In the genomic region with DNA sequence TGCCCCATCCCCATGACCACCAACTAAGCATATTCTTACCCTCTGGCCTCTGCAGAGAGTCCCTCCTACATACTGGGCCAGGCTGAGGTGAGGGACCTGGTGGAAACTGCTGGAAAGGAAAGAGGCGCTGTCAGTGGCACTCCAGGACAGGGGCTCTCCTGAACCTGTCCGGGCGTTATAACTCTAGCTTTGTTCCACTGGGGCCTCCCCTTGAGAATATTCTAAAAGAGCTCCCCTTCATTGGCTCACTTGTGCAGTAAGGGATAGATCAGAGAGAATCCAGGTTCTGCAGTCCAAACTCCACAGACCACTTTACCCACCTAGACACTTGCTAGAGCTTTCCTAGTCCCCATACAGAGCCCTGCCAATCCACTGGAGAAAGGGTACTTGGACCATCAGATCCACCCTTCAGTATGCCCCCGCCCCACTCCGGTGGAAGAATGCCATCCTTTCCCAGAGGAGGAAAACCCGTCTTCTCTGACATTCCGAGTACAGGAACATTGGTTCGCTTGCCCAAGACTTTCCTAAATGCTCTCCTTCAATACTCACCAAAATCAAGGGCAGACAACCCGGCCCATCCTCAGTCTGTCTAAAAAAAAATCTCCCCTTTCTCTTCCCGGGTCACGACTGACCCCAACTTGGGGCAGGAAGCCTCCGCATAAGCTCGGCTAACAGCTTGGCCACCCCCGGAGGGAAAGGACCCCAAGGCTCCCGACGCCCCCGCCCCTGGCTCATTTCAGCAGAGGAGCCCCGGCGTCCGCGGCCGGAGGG, we compare ENCODE assay signal across 9 mouse cellular contexts. TPM values are rescaled to one million over a fixed set of nuclear protein-coding genes. Genes with fewer than 3 reads are reported as not detected.
A peak's percentile ranks its signal among the peaks of the same experiment; 100 is the strongest.
DNase-seq lines count a peak whose midpoint lies in the region; ATAC-seq and TF ChIP-seq lines count a peak whose summit lies in the region.
"Had no signal": no experiment of that assay in that cellular context is flagged by ENCODE, and none has a peak within 500 bp of the region (broad histone marks: within the 10 kb centered on the region; RNA-seq: fewer than 3 reads in every experiment).

No protein-coding gene starts in this region.

- peak overlapping the region; percentile 75 for H3K27ac ChIP-seq in cortical plate, adult 2 months (ENCODE audit: insufficient read depth, low read length)
- peak overlapping the region; percentile 85 for H3K27ac ChIP-seq in hindbrain, embryonic 10.5 days
- H3K27ac ChIP-seq in midbrain, embryonic 14.5 days (replicated peaks; ENCODE audit: low read depth, low read length) = no peak overlapping the region

- no peaks in the 10 kb centered on the region for H3K36me3 ChIP-seq in hindbrain, embryonic 10.5 days
- H3K36me3 ChIP-seq in midbrain, embryonic 14.5 days (ENCODE audit: control insufficient read depth, insufficient read depth, low read length) = no peaks in the 10 kb centered on the region

- H3K9ac ChIP-seq in midbrain, embryonic 14.5 days (replicated peaks; ENCODE audit: low read length) = peak overlapping the region; percentile 65

- peak overlapping the region; percentile 92 for H3K4me2 ChIP-seq in midbrain, embryonic 14.5 days (ENCODE audit: low read length)

- H3K27me3 ChIP-seq in hindbrain, embryonic 10.5 days (ENCODE audit: insufficient read depth, poor library complexity, severe bottlenecking) = peaks cover 80% of the 10 kb centered on the region
- H3K27me3 ChIP-seq in midbrain, embryonic 14.5 days (ENCODE audit: control insufficient read depth, insufficient read depth, low read length) = peaks cover 28% of the 10 kb centered on the region

- intact Hi-C loops in left cerebral cortex, postnatal 10 days (cut with DNase I) = no loop called here

- H3K4me3 ChIP-seq in lung, adult 2 months (replicated peaks; ENCODE audit: extremely low read depth, low read depth, low read length) = peak overlapping the region; percentile 75
- peak overlapping the region; percentile 65 for H3K4me3 ChIP-seq in cortical plate, adult 2 months (ENCODE audit: insufficient read depth, low read length)
- H3K4me3 ChIP-seq in hindbrain, embryonic 10.5 days = peak overlapping the region; percentile 64
- H3K4me3 ChIP-seq in midbrain, embryonic 14.5 days (replicated peaks; ENCODE audit: low read depth, low read length) = peak overlapping the region; percentile 50

- no peak for TF ChIP-seq POLR2A in lung, adult 2 months (IDR thresholded peaks at IDR 0.05; ENCODE audit: borderline replicate concordance, extremely low read depth, low read depth, low read length)
- no peak for TF ChIP-seq POLR2A in cortical plate, adult 2 months (IDR thresholded peaks at IDR 0.05; ENCODE audit: extremely low read depth, insufficient read depth, low read length)

- TF ChIP-seq CTCF in lung, adult 2 months (IDR thresholded peaks at IDR 0.05; ENCODE audit: insufficient read depth, low read length) = no peak
- no peak for TF ChIP-seq CTCF in cortical plate, adult 2 months (IDR thresholded peaks at IDR 0.05; ENCODE audit: extremely low read depth, insufficient read depth, low read length)

- peaks cover 12% of the 10 kb centered on the region for H3K4me1 ChIP-seq in lung, adult 2 months (ENCODE audit: control insufficient read depth, insufficient read depth, low read length)
- H3K4me1 ChIP-seq in cortical plate, adult 2 months (ENCODE audit: control insufficient read depth, insufficient read depth, low read length) = peaks cover 6% of the 10 kb centered on the region
- H3K4me1 ChIP-seq in hindbrain, embryonic 10.5 days (replicated peaks) = peaks cover 55% of the 10 kb centered on the region
- 0 out of 2 replicates have a peak, but pooled peaks cover 7% of the 10 kb centered on the region for H3K4me1 ChIP-seq in midbrain, embryonic 14.5 days (ENCODE audit: control insufficient read depth, insufficient read depth, low read length)

- DNase-seq in lung, adult 2 months = peak; percentile 39
- no peak for DNase-seq in lung, postnatal 4 days
- DNase-seq in hindbrain, embryonic 10.5 days (ENCODE audit: low spot score) = no peak
- DNase-seq in midbrain, embryonic 14.5 days = no peak
- DNase-seq in left cerebral cortex, postnatal 10 days (ENCODE audit: extremely low spot score in 1 of 2, low spot score in 2 of 2) = no peak
- DNase-seq in adrenal gland, adult 2 months = no peak
- no peak for DNase-seq in cerebellum, adult 18-20 months

- no peak for ATAC-seq in midbrain, embryonic 14.5 days (ENCODE audit: low FRiP score, low TSS enrichment)

- H3K9me3 ChIP-seq in hindbrain, embryonic 10.5 days = no peaks in the 10 kb centered on the region
- H3K9me3 ChIP-seq in midbrain, embryonic 14.5 days (ENCODE audit: control insufficient read depth, low read length) = no peaks in the 10 kb centered on the region

- 9% methylated on average over 22 of the region's 22 CpGs for WGBS in lung, adult 2 months
- WGBS in hindbrain, embryonic 10.5 days = 8% methylated on average over 22 of the region's 22 CpGs
- 8% methylated on average over 22 of the region's 22 CpGs for WGBS in midbrain, embryonic 14.5 days

RNA-seq across cellular contexts. Expression of a gene that starts 0.7 kb away (rescaled TPM):
- 75.1 and 93.9 TPM in 2 replicates for polyA plus RNA-seq in lung, adult 2 months (2012; rRNA removed)
- polyA plus RNA-seq in cortical plate, adult 2 months (2012; rRNA removed) = 11.3 and 12.3 TPM in 2 replicates
- polyA plus RNA-seq in hindbrain, embryonic 10.5 days (2016; fragmentation: Nextera tagmentation; extraction: Ambion mirVana) = 22.1 and 24.5 TPM in 2 replicates
- polyA plus RNA-seq in midbrain, embryonic 14.5 days (2014; fragmentation: Nextera tagmentation; extraction: Ambion mirVana) = 2.3 and 3.6 TPM in 2 replicates
- 10 to 100 TPM in 1 of 2 experiments, 1 to 10 TPM in 1; 9.3 to 11.4 TPM for total RNA-seq in left cerebral cortex, postnatal 10 days (2021)
- 10 to 100 TPM; 21.0 to 35.8 TPM for total RNA-seq in adrenal gland, adult 2 months (2021)
- 29.9 and 32.4 TPM in 2 replicates for polyA plus RNA-seq in adrenal gland, adult 2 months (2012; rRNA removed)

RNA-seq across cellular contexts. Expression of a gene that starts 13.7 kb away (rescaled TPM):
- polyA plus RNA-seq in lung, adult 2 months (2012; rRNA removed) = 0.31 and 0.60 TPM in 2 replicates
- polyA plus RNA-seq in cortical plate, adult 2 months (2012; rRNA removed) = 0.04 and 0.15 TPM in 2 replicates
- 0.26 and 0.35 TPM in 2 replicates for polyA plus RNA-seq in hindbrain, embryonic 10.5 days (2016; fragmentation: Nextera tagmentation; extraction: Ambion mirVana)
- 0.09 TPM in 1 of 2 replicates, not detected in the other for polyA plus RNA-seq in midbrain, embryonic 14.5 days (2014; fragmentation: Nextera tagmentation; extraction: Ambion mirVana)
- not detected for total RNA-seq in left cerebral cortex, postnatal 10 days (2021)
- not detected for total RNA-seq in adrenal gland, adult 2 months (2021)
- 0.47 and 0.87 TPM in 2 replicates for polyA plus RNA-seq in adrenal gland, adult 2 months (2012; rRNA removed)
- total RNA-seq: common myeloid progenitor, adult 5-6 weeks had no signal

RNA-seq across cellular contexts. Expression of a gene that starts 22.6 kb away (rescaled TPM):
- 95.4 and 97.1 TPM in 2 replicates for polyA plus RNA-seq in lung, adult 2 months (2012; rRNA removed)
- 54.0 and 55.5 TPM in 2 replicates for polyA plus RNA-seq in cortical plate, adult 2 months (2012; rRNA removed)
- polyA plus RNA-seq in hindbrain, embryonic 10.5 days (2016; fragmentation: Nextera tagmentation; extraction: Ambion mirVana) = 61.5 and 66.1 TPM in 2 replicates
- polyA plus RNA-seq in midbrain, embryonic 14.5 days (2014; fragmentation: Nextera tagmentation; extraction: Ambion mirVana) = 51.9 and 53.3 TPM in 2 replicates
- 10 to 100 TPM; 35.7 to 36.0 TPM for total RNA-seq in left cerebral cortex, postnatal 10 days (2021)
- 10 to 100 TPM; 38.2 to 46.3 TPM for total RNA-seq in adrenal gland, adult 2 months (2021)
- polyA plus RNA-seq in adrenal gland, adult 2 months (2012; rRNA removed) = 99.6 and 108 TPM in 2 replicates

RNA-seq across cellular contexts. Expression of a gene that starts 24.9 kb away (rescaled TPM):
- polyA plus RNA-seq in lung, adult 2 months (2012; rRNA removed) = 22.0 and 32.4 TPM in 2 replicates
- polyA plus RNA-seq in cortical plate, adult 2 months (2012; rRNA removed) = 0.86 and 1.5 TPM in 2 replicates
- polyA plus RNA-seq in hindbrain, embryonic 10.5 days (2016; fragmentation: Nextera tagmentation; extraction: Ambion mirVana) = 0.31 and 0.90 TPM in 2 replicates
- 0.57 and 0.78 TPM in 2 replicates for polyA plus RNA-seq in midbrain, embryonic 14.5 days (2014; fragmentation: Nextera tagmentation; extraction: Ambion mirVana)
- total RNA-seq in left cerebral cortex, postnatal 10 days (2021) = 1 to 10 TPM in 1 of 2 experiments, under 1 TPM in 1; 0.71 to 1.3 TPM
- 1 to 10 TPM; 2.0 to 4.7 TPM for total RNA-seq in adrenal gland, adult 2 months (2021)
- 2.3 and 2.4 TPM in 2 replicates for polyA plus RNA-seq in adrenal gland, adult 2 months (2012; rRNA removed)

RNA-seq across cellular contexts. Expression of a gene that starts 39.5 kb away (rescaled TPM):
- polyA plus RNA-seq in lung, adult 2 months (2012; rRNA removed) = 2.4 and 3.8 TPM in 2 replicates
- polyA plus RNA-seq in cortical plate, adult 2 months (2012; rRNA removed) = 0.52 and 1.6 TPM in 2 replicates
- 42.6 and 52.2 TPM in 2 replicates for polyA plus RNA-seq in hindbrain, embryonic 10.5 days (2016; fragmentation: Nextera tagmentation; extraction: Ambion mirVana)
- polyA plus RNA-seq in midbrain, embryonic 14.5 days (2014; fragmentation: Nextera tagmentation; extraction: Ambion mirVana) = 4.9 and 9.1 TPM in 2 replicates
- total RNA-seq in left cerebral cortex, postnatal 10 days (2021) = 1 to 10 TPM; 2.0 to 2.9 TPM
- 1 to 10 TPM in 1 of 2 experiments, under 1 TPM in 1; 0.86 to 2.5 TPM for total RNA-seq in adrenal gland, adult 2 months (2021)
- 1.8 and 2.2 TPM in 2 replicates for polyA plus RNA-seq in adrenal gland, adult 2 months (2012; rRNA removed)
